Mouse (Mus musculus) ES-Bruce4 (cell line): Measurements from ENCODE around the gene Commd9.

ENCODE experiments used
- CTCF ChIP-seq: IDR thresholded peaks from one replicate; pipeline ENCODE4 v1.8.1; 2011; ENCODE audit warnings: low read depth, low read length
- EP300 ChIP-seq: IDR thresholded peaks from 2 replicates; pipeline ENCODE4 v1.6.1; 2011; ENCODE audit warnings: low read depth, low read length; ENCODE audit not compliant: insufficient read depth
- POLR2A ChIP-seq: IDR thresholded peaks from one replicate; pipeline ENCODE4 v1.8.1; 2011; ENCODE audit warnings: low read length; ENCODE audit not compliant: insufficient read depth

- TF ChIP-seq CTCF, result no peak
- no peak for TF ChIP-seq POLR2A
- TF ChIP-seq EP300, result no peak
Observed at GRCm38 (mm10) chr2:101933301-101933700, 47.3 kb downstream of the Commd9 start.
